In the genomic region with DNA sequence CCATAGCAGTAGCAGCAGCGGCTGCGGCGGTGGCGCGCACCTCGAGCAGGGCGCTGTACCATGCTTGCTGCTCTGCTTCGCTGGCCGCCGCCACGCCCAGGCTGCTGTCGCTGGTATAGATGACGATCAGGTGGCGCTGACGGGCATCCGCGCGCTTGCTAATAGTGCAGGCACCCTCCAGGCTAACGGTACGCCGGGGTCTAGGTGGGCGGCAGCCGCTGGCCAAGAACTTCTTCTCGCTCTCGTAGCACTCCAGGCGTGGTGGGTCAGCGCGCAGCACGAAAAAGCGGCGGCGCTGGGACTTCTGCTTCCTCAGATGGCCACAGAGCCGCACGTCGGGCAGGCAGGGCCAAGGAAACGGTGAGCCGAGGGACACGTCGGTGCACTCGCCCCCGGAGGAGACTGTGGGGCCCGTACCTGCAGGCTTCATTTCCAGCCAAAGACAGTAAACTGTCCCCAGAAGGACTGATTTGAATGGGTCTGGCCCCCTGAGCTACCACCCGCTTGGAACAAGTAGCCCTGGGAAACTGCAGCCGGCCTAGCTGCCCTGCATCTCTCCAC, we compare ENCODE assay signal across 7 mouse cellular contexts. TPM values are rescaled to one million over a fixed set of nuclear protein-coding genes. Genes with fewer than 3 reads are reported as not detected.
DNase-seq lines count a peak whose midpoint lies in the region; ATAC-seq and TF ChIP-seq lines count a peak whose summit lies in the region.

No protein-coding gene starts in this region.

- H3K4me1 ChIP-seq in thymus, adult 2 months (replicated peaks; ENCODE audit: control insufficient read depth, insufficient read depth, low read length), result peaks cover 12% of the 10 kb centered on the region
- peaks cover 51% of the 10 kb centered on the region for H3K4me1 ChIP-seq in erythroblast, embryonic 14.5 days (ENCODE audit: control insufficient read depth)
- H3K4me1 ChIP-seq in midbrain, embryonic 12.5 days, result peaks cover 14% of the 10 kb centered on the region

- TF ChIP-seq POLR2A in thymus, adult 2 months (IDR thresholded peaks at IDR 0.05; ENCODE audit: control insufficient read depth, extremely low read depth, insufficient read depth, low read length, poor library complexity), result no peak

- no peaks in the 10 kb centered on the region; the same call in 1 of the 2 replicates for H3K27me3 ChIP-seq in thymus, adult 2 months (ENCODE audit: control insufficient read depth, insufficient read depth, low read length)
- H3K27me3 ChIP-seq in erythroblast, embryonic 14.5 days (ENCODE audit: control insufficient read depth), result peaks cover 29% of the 10 kb centered on the region
- peaks cover 44% of the 10 kb centered on the region for H3K27me3 ChIP-seq in midbrain, embryonic 12.5 days

- H3K36me3 ChIP-seq in thymus, adult 2 months (ENCODE audit: control insufficient read depth, insufficient read depth, low read length), result peaks cover 25% of the 10 kb centered on the region
- peaks cover 37% of the 10 kb centered on the region for H3K36me3 ChIP-seq in erythroblast, embryonic 14.5 days (ENCODE audit: control insufficient read depth)
- H3K36me3 ChIP-seq in midbrain, embryonic 12.5 days, result peaks cover 21% of the 10 kb centered on the region

- H3K4me2 ChIP-seq in midbrain, embryonic 12.5 days (replicated peaks), result peak overlapping the region; percentile 38

- H3K9me3 ChIP-seq in erythroblast, embryonic 14.5 days (ENCODE audit: control insufficient read depth, low read length), result no peaks in the 10 kb centered on the region
- H3K9me3 ChIP-seq in midbrain, embryonic 12.5 days, result no peaks in the 10 kb centered on the region

- no peak for ATAC-seq in midbrain, embryonic 12.5 days (ENCODE audit: low FRiP score, low read depth)

- no peak overlapping the region for H3K4me3 ChIP-seq in thymus, adult 2 months (ENCODE audit: control insufficient read depth, insufficient read depth, low read length)
- peak overlapping the region; percentile 18 for H3K4me3 ChIP-seq in erythroblast, embryonic 14.5 days (replicated peaks)
- peak overlapping the region; percentile 31 for H3K4me3 ChIP-seq in midbrain, embryonic 12.5 days

- H3K9ac ChIP-seq in midbrain, embryonic 12.5 days (replicated peaks), result no peak overlapping the region; the same call in 1 of the 2 replicates

- H3K27ac ChIP-seq in thymus, adult 2 months (ENCODE audit: control insufficient read depth, insufficient read depth, low read length), result no peak overlapping the region
- no peak overlapping the region for H3K27ac ChIP-seq in midbrain, embryonic 12.5 days (replicated peaks)

- WGBS in thymus, adult 2 months, result 7% methylated on average over 44 of the region's 44 CpGs
- WGBS in midbrain, embryonic 12.5 days, result 2% methylated on average over 44 of the region's 44 CpGs

- peak; percentile 37 for DNase-seq in thymus, adult 2 months
- no peak for DNase-seq in thymus, adult 18-20 months
- peak; percentile 40 for DNase-seq in kidney, postnatal 14 days
- DNase-seq in thymus, postnatal 4 days, result peak; percentile 68
- no peak for DNase-seq in layer of hippocampus, adult 9-10 months (ENCODE audit: low spot score)

- no peak for TF ChIP-seq CTCF in thymus, adult 2 months (IDR thresholded peaks at IDR 0.05; ENCODE audit: borderline replicate concordance, control insufficient read depth, extremely low read depth, insufficient read depth, low read length, poor library complexity)

RNA-seq across cellular contexts. Expression of a gene that starts 0.3 kb away (rescaled TPM):
- polyA plus RNA-seq in thymus, adult 2 months (2012; rRNA removed), result 2.2 and 2.5 TPM in 2 replicates
- 0.02 TPM in 1 of 2 replicates, not detected in the other for polyA plus RNA-seq in erythroblast, embryonic 14.5 days (2012)
- polyA plus RNA-seq in midbrain, embryonic 12.5 days (2016; fragmentation: Nextera tagmentation; extraction: Ambion mirVana), result 0.14 and 0.29 TPM in 2 replicates

RNA-seq across cellular contexts. Expression of a gene that starts 4.0 kb away (rescaled TPM):
- polyA plus RNA-seq in thymus, adult 2 months (2012; rRNA removed), result 576 and 646 TPM in 2 replicates
- polyA plus RNA-seq in erythroblast, embryonic 14.5 days (2012), result 5.9 and 11.5 TPM in 2 replicates
- polyA plus RNA-seq in midbrain, embryonic 12.5 days (2016; fragmentation: Nextera tagmentation; extraction: Ambion mirVana), result 8.1 and 10.7 TPM in 2 replicates

RNA-seq across cellular contexts. Expression of a gene that starts 16.2 kb away (rescaled TPM):
- polyA plus RNA-seq in thymus, adult 2 months (2012; rRNA removed), result 149 and 153 TPM in 2 replicates
- polyA plus RNA-seq in erythroblast, embryonic 14.5 days (2012), result 3.8 and 3.9 TPM in 2 replicates
- 10.7 and 12.9 TPM in 2 replicates for polyA plus RNA-seq in midbrain, embryonic 12.5 days (2016; fragmentation: Nextera tagmentation; extraction: Ambion mirVana)

RNA-seq across cellular contexts. Expression of a gene that starts 16.2 kb away (rescaled TPM):
- polyA plus RNA-seq in thymus, adult 2 months (2012; rRNA removed), result 576 and 587 TPM in 2 replicates
- polyA plus RNA-seq in erythroblast, embryonic 14.5 days (2012), result 6.3 and 7.1 TPM in 2 replicates
- polyA plus RNA-seq in midbrain, embryonic 12.5 days (2016; fragmentation: Nextera tagmentation; extraction: Ambion mirVana), result 31.3 and 33.5 TPM in 2 replicates

RNA-seq across cellular contexts. Expression of a gene that starts 16.4 kb away (rescaled TPM):
- polyA plus RNA-seq in thymus, adult 2 months (2012; rRNA removed), result 0.27 and 0.31 TPM in 2 replicates
- not detected in 2 replicates for polyA plus RNA-seq in erythroblast, embryonic 14.5 days (2012)
- polyA plus RNA-seq in midbrain, embryonic 12.5 days (2016; fragmentation: Nextera tagmentation; extraction: Ambion mirVana), result 0.23 and 0.24 TPM in 2 replicates

Comparison
In these comparisons a context has a peak if more than half of its experiments do, and no peak if none do; other contexts are left out.
1. DNase-seq: peak in thymus, adult 2 months (single experiment), kidney, postnatal 14 days (single experiment) and thymus, postnatal 4 days (single experiment); none in thymus, adult 18-20 months (0 of 2) and layer of hippocampus, adult 9-10 months (single experiment).
2. RNA of a gene that starts 4.0 kb away (polyA plus RNA-seq): 576 to 646 TPM in thymus, adult 2 months; 8.1 to 10.7 TPM in midbrain, embryonic 12.5 days and 5.9 to 11.5 TPM in erythroblast, embryonic 14.5 days; every median in the first group is over 10 times any median in the second.
3. RNA of a gene that starts 16.2 kb away (polyA plus RNA-seq): 149 to 153 TPM in thymus, adult 2 months; 10.7 to 12.9 TPM in midbrain, embryonic 12.5 days and 3.8 to 3.9 TPM in erythroblast, embryonic 14.5 days; every median in the first group is over 10 times any median in the second.